In genomic region chr13:55715908-55716510, GRCm38 (mm10) we compare ENCODE assay signal across 11 mouse cellular contexts. TPM values are rescaled to one million over a fixed set of nuclear protein-coding genes. Genes with fewer than 3 reads are reported as not detected.
A peak's percentile ranks its signal among the peaks of the same experiment; 100 is the strongest.
DNase-seq lines count a peak whose midpoint lies in the region; ATAC-seq and TF ChIP-seq lines count a peak whose summit lies in the region.
"Had no signal": no experiment of that assay in that cellular context is flagged by ENCODE, and none has a peak within 500 bp of the region (broad histone marks: within the 10 kb centered on the region; RNA-seq: fewer than 3 reads in every experiment).

No protein-coding gene starts in this region.

- no peaks in the 10 kb centered on the region for H3K9me3 ChIP-seq in kidney, postnatal 0 days (replicated peaks; ENCODE audit: low read length)
- H3K9me3 ChIP-seq in hindbrain, embryonic 11.5 days (ENCODE audit: control insufficient read depth, low read length): no peaks in the 10 kb centered on the region

- no peak overlapping the region for H3K4me3 ChIP-seq in kidney, postnatal 0 days (replicated peaks; ENCODE audit: low read depth, low read length)
- H3K4me3 ChIP-seq in hindbrain, embryonic 11.5 days (ENCODE audit: low read depth, low read length): peak overlapping the region; percentile 80; the same call in 1 of the 2 replicates
- peak overlapping the region; percentile 57 for H3K4me3 ChIP-seq in myocyte

- H3K27me3 ChIP-seq in kidney, postnatal 0 days (ENCODE audit: insufficient read depth, low read length): no peaks in the 10 kb centered on the region
- H3K27me3 ChIP-seq in hindbrain, embryonic 11.5 days (ENCODE audit: control insufficient read depth, insufficient read depth, low read length): no peaks in the 10 kb centered on the region
- no peaks in the 10 kb centered on the region for H3K27me3 ChIP-seq in myocyte (ENCODE audit: control insufficient read depth, insufficient read depth, insufficient read length)
- H3K27me3 ChIP-seq: Patski had no signal

- no peak overlapping the region for H3ac ChIP-seq in myocyte (ENCODE audit: control insufficient read depth, insufficient read length)

- WGBS in kidney, postnatal 0 days: 83% methylated on average over 7 of the region's 7 CpGs
- WGBS in hindbrain, embryonic 11.5 days: 91% methylated on average over 7 of the region's 7 CpGs

- no peak for ATAC-seq in kidney, postnatal 0 days (replicated peaks; ENCODE audit: low FRiP score, low read depth)
- ATAC-seq in hindbrain, embryonic 11.5 days (ENCODE audit: low FRiP score): no peak
- ATAC-seq: Patski had no signal

- no peak overlapping the region for H3K4me2 ChIP-seq in kidney, postnatal 0 days (ENCODE audit: low read length)
- H3K4me2 ChIP-seq in hindbrain, embryonic 11.5 days (replicated peaks; ENCODE audit: low read depth, low read length): no peak overlapping the region
- H3K4me2 ChIP-seq in myocyte (ENCODE audit: low read depth): peak overlapping the region; percentile 77

- 0 out of 2 replicates have a peak, but pooled peaks cover 3% of the 10 kb centered on the region for H3K4me1 ChIP-seq in kidney, postnatal 0 days (replicated peaks; ENCODE audit: insufficient read depth, low read length)
- H3K4me1 ChIP-seq in hindbrain, embryonic 11.5 days (replicated peaks; ENCODE audit: control insufficient read depth, insufficient read depth, low read length): no peaks in the 10 kb centered on the region

- no peak for TF ChIP-seq CTCF in kidney, postnatal 0 days (IDR thresholded peaks at IDR 0.05; ENCODE audit: low read depth)

- DNase-seq in kidney, postnatal 0 days (ENCODE audit: low spot score): no peak
- no peak for DNase-seq in kidney, postnatal 25 days
- DNase-seq in T-cell, adult 2 months (ENCODE audit: low spot score): peak; percentile 49
- DNase-seq in hindbrain, embryonic 11.5 days (ENCODE audit: low spot score): no peak
- DNase-seq in layer of hippocampus, postnatal 14 days (ENCODE audit: low spot score in 2 of 2): no peak
- DNase-seq in cerebellum, postnatal 14 days: no peak
- no peak for DNase-seq in heart, adult 11 months
- DNase-seq: heart, postnatal 10 days had no signal

- H3K36me3 ChIP-seq in kidney, postnatal 0 days (ENCODE audit: insufficient read depth, low read length): 0 out of 2 replicates have a peak, but pooled peaks cover 8% of the 10 kb centered on the region
- H3K36me3 ChIP-seq in hindbrain, embryonic 11.5 days (ENCODE audit: control insufficient read depth, insufficient read depth, low read length): no peaks in the 10 kb centered on the region
- H3K36me3 ChIP-seq in myocyte (ENCODE audit: control insufficient read depth, insufficient read depth): no peaks in the 10 kb centered on the region

- no peak overlapping the region for H3K27ac ChIP-seq in kidney, postnatal 0 days
- H3K27ac ChIP-seq in hindbrain, embryonic 11.5 days (ENCODE audit: low read depth, low read length): no peak overlapping the region
- H3K27ac ChIP-seq: liver, embryonic 14.5 days had no signal

- H3K79me2 ChIP-seq in myocyte (ENCODE audit: control insufficient read depth, insufficient read depth): peaks cover 12% of the 10 kb centered on the region

- TF ChIP-seq POLR2A in myocyte (IDR thresholded peaks at IDR 0.05; ENCODE audit: insufficient read length, low read depth): no peak

- H3K9ac ChIP-seq in kidney, postnatal 0 days (ENCODE audit: low read depth, low read length): 0 out of 2 replicates have a peak overlapping the region, but pooled peaks have one; percentile 98
- H3K9ac ChIP-seq in hindbrain, embryonic 11.5 days (ENCODE audit: low read depth, low read length): no peak overlapping the region

TF ChIP-seq in myocyte, 11 proteins besides CTCF, POLR2A, EP300 and RAD21:
- TF ChIP-seq SRF (IDR thresholded peaks at IDR 0.05; ENCODE audit: control insufficient read depth, insufficient read length, low read depth) (no peak), CEBPB (IDR thresholded peaks at IDR 0.05; ENCODE audit: insufficient read depth, poor library complexity, severe bottlenecking) (no peak), TCF3 (IDR thresholded peaks at IDR 0.05; ENCODE audit: insufficient read length, low read depth) (no peak), MYOG (IDR thresholded peaks at IDR 0.05; ENCODE audit: control insufficient read depth in 1 of 3, insufficient read depth in 1 of 3, insufficient read length in 2 of 3, low read depth in 2 of 3) (no peak), TCF12 (IDR thresholded peaks at IDR 0.05; ENCODE audit: insufficient read depth, poor library complexity, severe bottlenecking) (no peak), MAX (IDR thresholded peaks at IDR 0.05; ENCODE audit: low read depth) (no peak), MYOD1 (IDR thresholded peaks at IDR 0.05; ENCODE audit: control insufficient read depth in 1 of 3, insufficient read length in 2 of 3, low read depth in 2 of 3) (no peak), E2F4 (IDR thresholded peaks at IDR 0.05; ENCODE audit: insufficient read depth) (no peak), POLR2AphosphoS2 (IDR thresholded peaks at IDR 0.05; ENCODE audit: insufficient read length, low read depth) (no peak), REST (IDR thresholded peaks at IDR 0.05; ENCODE audit: insufficient read depth, insufficient read length) (no peak), USF1 (IDR thresholded peaks at IDR 0.05; ENCODE audit: low read depth) (no peak)

RNA-seq across cellular contexts. Expression of gene Txndc15, which starts 1.6 kb away (rescaled TPM):
- 94.5 and 102 TPM in 2 replicates for polyA plus RNA-seq in kidney, postnatal 0 days (2015; fragmentation: Nextera tagmentation; extraction: Ambion mirVana)
- polyA plus RNA-seq in hindbrain, embryonic 11.5 days (2014; fragmentation: Nextera tagmentation; extraction: Ambion mirVana): 103 and 108 TPM in 2 replicates
- polyA plus RNA-seq in myocyte (2012; fragmentation: generic; extraction: Trizol): 41.7 TPM
- 10 to 100 TPM; 63.3 to 67.4 TPM for total RNA-seq in layer of hippocampus, postnatal 14 days (2021)

RNA-seq across cellular contexts. Expression of gene Pcbd2, which starts 11.2 kb away (rescaled TPM):
- 64.7 and 68.5 TPM in 2 replicates for polyA plus RNA-seq in kidney, postnatal 0 days (2015; fragmentation: Nextera tagmentation; extraction: Ambion mirVana)
- 27.9 and 29.9 TPM in 2 replicates for polyA plus RNA-seq in hindbrain, embryonic 11.5 days (2014; fragmentation: Nextera tagmentation; extraction: Ambion mirVana)
- 57.4 TPM for polyA plus RNA-seq in myocyte (2012; fragmentation: generic; extraction: Trizol)
- 10 to 100 TPM; 27.2 to 33.4 TPM for total RNA-seq in layer of hippocampus, postnatal 14 days (2021)

RNA-seq across cellular contexts. Expression of gene B230219D22Rik, which starts 23.1 kb away (rescaled TPM):
- 40.7 and 41.2 TPM in 2 replicates for polyA plus RNA-seq in kidney, postnatal 0 days (2015; fragmentation: Nextera tagmentation; extraction: Ambion mirVana)
- polyA plus RNA-seq in hindbrain, embryonic 11.5 days (2014; fragmentation: Nextera tagmentation; extraction: Ambion mirVana): 69.5 and 74.3 TPM in 2 replicates
- polyA plus RNA-seq in myocyte (2012; fragmentation: generic; extraction: Trizol): 18.2 TPM
- total RNA-seq in layer of hippocampus, postnatal 14 days (2021): 10 to 100 TPM; 79.5 to 82.6 TPM
